Mouse (Mus musculus): Measurements from ENCODE around the gene Fndc5. TPM values are rescaled to one million over a fixed set of nuclear protein-coding genes. Genes with fewer than 3 reads are reported as not detected.
A peak's percentile ranks its signal among the peaks of the same experiment; 100 is the strongest.

Fndc5 gene
- polyA plus RNA-seq (2015; fragmentation: Nextera tagmentation; extraction: Ambion mirVana): 2.2 and 2.9 TPM in 2 replicates

DNA sequence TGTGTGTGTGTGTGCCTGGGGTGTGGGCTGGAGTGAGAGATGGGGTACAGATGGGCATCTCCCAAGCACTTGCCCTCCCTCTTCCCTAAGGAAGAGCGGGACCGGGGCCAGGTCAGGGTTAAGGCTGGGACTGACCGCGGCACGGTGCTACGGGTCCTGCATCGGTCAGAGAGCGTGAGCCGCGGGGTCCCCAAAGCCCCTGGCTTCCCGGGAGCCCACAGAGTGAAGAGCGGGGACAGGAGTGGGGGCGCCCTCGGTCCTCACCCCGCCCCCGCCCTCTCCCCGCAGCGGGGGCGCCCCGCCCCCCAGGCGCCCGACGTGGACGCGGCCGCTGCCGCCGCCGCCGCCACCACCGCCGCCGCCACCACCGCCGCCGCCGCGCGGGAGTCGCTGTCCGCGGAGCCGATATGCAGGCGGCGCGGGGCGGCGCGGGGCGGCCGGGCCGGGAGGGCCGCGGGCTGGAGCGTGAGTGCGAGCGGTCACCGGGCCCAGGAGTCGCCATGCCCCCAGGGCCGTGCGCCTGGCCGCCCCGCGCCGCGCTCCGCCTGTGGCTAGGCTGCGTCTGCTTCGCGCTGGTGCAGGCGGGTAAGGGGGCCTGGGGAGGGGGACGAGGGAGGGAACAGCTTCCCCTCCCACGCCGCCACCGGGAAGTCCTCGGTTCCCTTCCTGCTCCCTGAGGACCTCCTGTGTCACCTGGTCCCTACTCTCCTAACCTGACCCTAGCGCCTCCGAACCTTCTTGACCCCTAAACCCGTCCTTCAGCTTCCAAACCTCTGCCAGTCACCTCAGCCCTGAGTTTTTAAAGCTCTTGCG is at the start of gene Fndc5:
Fndc5 (plus strand) TSS at position 421 of the 813 bp plus-strand sequence.
- peaks cover 34% of the 10 kb centered on the region for H3K27me3 ChIP-seq (ENCODE audit: control insufficient read depth, insufficient read depth, low read depth, low read length)
- H3K9ac ChIP-seq (ENCODE audit: low read length): peak within 1 kb of the TSS; percentile 68
- WGBS: 1% methylated on average over 29 of the region's 80 CpGs
- peak within 1 kb of the TSS; percentile 61 for H3K4me3 ChIP-seq (ENCODE audit: low read length)
- no peaks in the 10 kb centered on the region for H3K9me3 ChIP-seq (ENCODE audit: control insufficient read depth, low read length)
- H3K27ac ChIP-seq (ENCODE audit: low read length): no peak within 1 kb of the TSS
- peak; percentile 49 for ATAC-seq (ENCODE audit: low read depth)
- peaks cover 5% of the 10 kb centered on the region for H3K4me1 ChIP-seq (replicated peaks; ENCODE audit: control insufficient read depth, insufficient read depth, low read length)
- no peaks in the 10 kb centered on the region for H3K36me3 ChIP-seq (ENCODE audit: control insufficient read depth, insufficient read depth, low read length)
- H3K4me2 ChIP-seq (ENCODE audit: low read depth, low read length): peak within 1 kb of the TSS; percentile 97

DNA sequence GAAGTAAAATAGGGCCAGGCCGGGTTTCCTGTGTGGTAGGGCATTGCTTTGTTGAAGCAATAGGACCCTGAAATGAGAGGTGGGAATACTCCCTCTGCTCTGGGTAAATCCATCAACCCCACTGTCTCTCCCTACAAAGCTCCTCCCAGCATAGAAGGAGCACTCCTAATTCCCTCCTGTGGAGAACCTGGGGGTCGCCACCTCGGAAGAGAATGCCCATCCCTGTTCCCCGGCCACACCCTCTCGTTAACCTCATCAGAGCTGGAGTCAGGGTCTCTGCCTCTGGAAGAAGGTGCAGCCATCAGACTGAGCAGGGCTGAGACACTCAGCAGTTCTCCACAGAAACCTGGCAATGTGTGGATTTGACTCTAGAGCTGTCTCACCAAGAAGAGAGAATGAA is 48.9 kb upstream of the Fndc5 start:
- no peak overlapping the region for H3K9ac ChIP-seq (ENCODE audit: low read length)
- H3K4me1 ChIP-seq (replicated peaks; ENCODE audit: control insufficient read depth, insufficient read depth, low read length): no peaks in the 10 kb centered on the region; the same call in 1 of the 2 replicates
- H3K36me3 ChIP-seq (ENCODE audit: control insufficient read depth, insufficient read depth, low read length): peaks cover 10% of the 10 kb centered on the region
- no peak overlapping the region for H3K4me3 ChIP-seq (ENCODE audit: low read length)
- no peak overlapping the region for H3K27ac ChIP-seq (ENCODE audit: low read length)
- 53% methylated on average over 5 of the region's 5 CpGs for WGBS
- ATAC-seq (ENCODE audit: low read depth): no peak
- H3K27me3 ChIP-seq (ENCODE audit: control insufficient read depth, insufficient read depth, low read depth, low read length): no peaks in the 10 kb centered on the region
- no peak overlapping the region for H3K4me2 ChIP-seq (ENCODE audit: low read depth, low read length)
- H3K9me3 ChIP-seq (ENCODE audit: control insufficient read depth, low read length): no peaks in the 10 kb centered on the region

GRCm38 (mm10) chr4:129095276-129095675 is 41.5 kb upstream of the Fndc5 start:
- ATAC-seq (ENCODE audit: low read depth): no peak
- H3K27me3 ChIP-seq (ENCODE audit: control insufficient read depth, insufficient read depth, low read depth, low read length): no peaks in the 10 kb centered on the region
- H3K9ac ChIP-seq (ENCODE audit: low read length): no peak overlapping the region
- H3K27ac ChIP-seq (ENCODE audit: low read length): no peak overlapping the region
- no peak overlapping the region for H3K4me2 ChIP-seq (ENCODE audit: low read depth, low read length)
- H3K36me3 ChIP-seq (ENCODE audit: control insufficient read depth, insufficient read depth, low read length): no peaks in the 10 kb centered on the region
- H3K4me1 ChIP-seq (replicated peaks; ENCODE audit: control insufficient read depth, insufficient read depth, low read length): no peaks in the 10 kb centered on the region
- H3K9me3 ChIP-seq (ENCODE audit: control insufficient read depth, low read length): no peaks in the 10 kb centered on the region
- WGBS: 18% methylated on average over 15 of the region's 15 CpGs
- no peak overlapping the region for H3K4me3 ChIP-seq (ENCODE audit: low read length)

GRCm38 (mm10) chr4:129097006-129097405 is 39.8 kb upstream of the Fndc5 start:
- WGBS: 69% methylated on average over 7 of the region's 7 CpGs
- Histone ChIP-seq H3K4me3 (ENCODE audit: low read length) (no peak overlapping the region), H3K27me3 (ENCODE audit: control insufficient read depth, insufficient read depth, low read depth, low read length) (no peaks in the 10 kb centered on the region), H3K27ac (ENCODE audit: low read length) (no peak overlapping the region), H3K4me1 (replicated peaks; ENCODE audit: control insufficient read depth, insufficient read depth, low read length) (no peaks in the 10 kb centered on the region), H3K36me3 (ENCODE audit: control insufficient read depth, insufficient read depth, low read length) (no peaks in the 10 kb centered on the region), H3K9ac (ENCODE audit: low read length) (no peak overlapping the region), H3K9me3 (ENCODE audit: control insufficient read depth, low read length) (no peaks in the 10 kb centered on the region), H3K4me2 (ENCODE audit: low read depth, low read length) (no peak overlapping the region)
- no peak for ATAC-seq (ENCODE audit: low read depth)

DNA sequence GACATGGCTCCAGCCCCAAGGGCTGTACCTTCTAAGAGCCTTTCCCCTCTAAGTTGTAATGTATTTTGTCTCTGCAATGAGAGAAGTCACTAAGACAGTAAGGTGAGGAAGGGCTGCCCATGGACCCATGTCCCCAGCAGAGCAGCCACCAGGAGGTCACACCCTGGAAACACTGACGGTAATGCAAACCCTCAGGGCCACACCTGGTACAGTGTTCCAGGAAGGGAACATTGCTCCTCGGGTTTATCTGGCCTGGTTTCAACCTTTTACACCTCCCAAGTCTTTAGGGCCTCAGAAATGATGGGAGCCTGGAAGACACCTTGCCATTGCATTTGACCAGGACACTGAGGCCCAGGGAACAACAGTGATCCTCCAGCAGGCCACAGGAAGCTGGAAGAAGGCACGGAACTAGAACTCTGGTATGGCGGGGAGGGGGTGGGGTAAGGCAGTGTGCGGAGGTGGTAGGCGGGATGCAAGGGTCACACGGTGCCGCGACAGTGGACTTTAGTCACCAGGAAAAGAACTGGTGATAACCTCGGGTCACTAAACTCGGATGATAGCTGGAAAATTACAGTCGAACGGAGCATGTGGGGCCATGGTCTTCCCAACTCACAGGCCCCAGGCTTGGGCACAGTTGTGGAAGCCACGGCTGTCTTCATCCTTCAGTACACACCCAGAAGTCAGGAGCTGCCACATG is 34.5 kb upstream of the Fndc5 start:
- no peak overlapping the region for H3K27ac ChIP-seq (ENCODE audit: low read length)
- H3K27me3 ChIP-seq (ENCODE audit: control insufficient read depth, insufficient read depth, low read depth, low read length): peaks cover 15% of the 10 kb centered on the region
- H3K4me2 ChIP-seq (ENCODE audit: low read depth, low read length): no peak overlapping the region
- peaks cover 10% of the 10 kb centered on the region for H3K4me1 ChIP-seq (replicated peaks; ENCODE audit: control insufficient read depth, insufficient read depth, low read length)
- no peaks in the 10 kb centered on the region for H3K9me3 ChIP-seq (ENCODE audit: control insufficient read depth, low read length)
- no peaks in the 10 kb centered on the region for H3K36me3 ChIP-seq (ENCODE audit: control insufficient read depth, insufficient read depth, low read length)
- no peak for ATAC-seq (ENCODE audit: low read depth)
- H3K9ac ChIP-seq (ENCODE audit: low read length): no peak overlapping the region
- WGBS: 57% methylated on average over 14 of the region's 14 CpGs
- H3K4me3 ChIP-seq (ENCODE audit: low read length): no peak overlapping the region

GRCm38 (mm10) chr4:129105356-129105755 is 31.4 kb upstream of the Fndc5 start, which contains the start of gene Tmem54:
Tmem54 (plus strand) TSS chr4:129105548.
- H3K4me1 ChIP-seq (replicated peaks; ENCODE audit: control insufficient read depth, insufficient read depth, low read length): peaks cover 15% of the 10 kb centered on the region
- H3K27me3 ChIP-seq (ENCODE audit: control insufficient read depth, insufficient read depth, low read depth, low read length): peaks cover 15% of the 10 kb centered on the region
- H3K9me3 ChIP-seq (ENCODE audit: control insufficient read depth, low read length): no peaks in the 10 kb centered on the region
- no peaks in the 10 kb centered on the region for H3K36me3 ChIP-seq (ENCODE audit: control insufficient read depth, insufficient read depth, low read length)
- peak within 1 kb of the TSS; percentile 51 for H3K9ac ChIP-seq (ENCODE audit: low read length)
- H3K4me3 ChIP-seq (ENCODE audit: low read length): peak within 1 kb of the TSS; percentile 44
- ATAC-seq (ENCODE audit: low read depth): peak; percentile 86
- H3K4me2 ChIP-seq (ENCODE audit: low read depth, low read length): peak within 1 kb of the TSS; percentile 51
- 1% methylated on average over 38 of the region's 40 CpGs for WGBS
- no peak within 1 kb of the TSS for H3K27ac ChIP-seq (ENCODE audit: low read length)

GRCm38 (mm10) chr4:129106073-129106472 is 30.7 kb upstream of the Fndc5 start:
- Histone ChIP-seq H3K4me1 (replicated peaks; ENCODE audit: control insufficient read depth, insufficient read depth, low read length) (peaks cover 15% of the 10 kb centered on the region), H3K9ac (ENCODE audit: low read length) (peak overlapping the region; percentile 51), H3K27me3 (ENCODE audit: control insufficient read depth, insufficient read depth, low read depth, low read length) (peaks cover 15% of the 10 kb centered on the region), H3K27ac (ENCODE audit: low read length) (no peak overlapping the region), H3K9me3 (ENCODE audit: control insufficient read depth, low read length) (no peaks in the 10 kb centered on the region), H3K4me3 (ENCODE audit: low read length) (peak overlapping the region; percentile 44), H3K4me2 (ENCODE audit: low read depth, low read length) (peak overlapping the region; percentile 51), H3K36me3 (ENCODE audit: control insufficient read depth, insufficient read depth, low read length) (no peaks in the 10 kb centered on the region)
- WGBS: 22% methylated on average over 9 of the region's 9 CpGs
- no peak for ATAC-seq (ENCODE audit: low read depth)

DNA sequence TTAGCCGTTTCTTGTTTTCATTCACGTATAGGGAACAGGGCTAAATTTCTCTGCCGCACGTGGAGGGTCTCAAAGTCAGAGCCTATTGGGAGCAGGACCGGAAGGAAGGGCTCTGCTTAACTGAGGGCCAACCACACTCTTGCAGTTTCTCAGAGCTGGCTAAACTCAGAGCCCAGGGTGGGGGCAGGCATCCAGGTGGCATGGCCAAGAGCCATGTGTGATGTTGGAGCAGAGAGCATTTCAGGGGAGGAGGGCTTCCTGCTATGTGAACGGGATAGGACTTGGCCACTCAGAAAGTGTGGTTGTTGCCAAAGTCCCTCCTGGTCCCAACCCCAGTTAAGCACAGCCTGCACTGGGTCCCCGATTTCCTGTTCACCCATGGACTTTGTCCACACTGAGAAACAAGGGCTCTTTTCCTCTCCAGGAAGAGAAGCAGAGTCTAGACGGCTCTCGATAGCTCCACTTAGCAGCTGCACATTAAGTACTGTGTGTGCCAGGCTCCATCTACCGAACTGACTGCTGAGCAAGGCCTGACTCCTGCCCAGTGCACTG is 29.4 kb upstream of the Fndc5 start:
- Histone ChIP-seq H3K4me1 (replicated peaks; ENCODE audit: control insufficient read depth, insufficient read depth, low read length) (peaks cover 21% of the 10 kb centered on the region), H3K4me3 (ENCODE audit: low read length) (no peak overlapping the region), H3K9ac (ENCODE audit: low read length) (no peak overlapping the region), H3K27me3 (ENCODE audit: control insufficient read depth, insufficient read depth, low read depth, low read length) (peaks cover 15% of the 10 kb centered on the region), H3K4me2 (ENCODE audit: low read depth, low read length) (no peak overlapping the region), H3K9me3 (ENCODE audit: control insufficient read depth, low read length) (no peaks in the 10 kb centered on the region), H3K27ac (ENCODE audit: low read length) (no peak overlapping the region), H3K36me3 (ENCODE audit: control insufficient read depth, insufficient read depth, low read length) (no peaks in the 10 kb centered on the region)
- no peak for ATAC-seq (ENCODE audit: low read depth)
- 45% methylated on average over 10 of the region's 10 CpGs for WGBS

- Histone ChIP-seq H3K27me3 (ENCODE audit: control insufficient read depth, insufficient read depth, low read depth, low read length) (peaks cover 15% of the 10 kb centered on the region), H3K4me1 (replicated peaks; ENCODE audit: control insufficient read depth, insufficient read depth, low read length) (peaks cover 21% of the 10 kb centered on the region), H3K9me3 (ENCODE audit: control insufficient read depth, low read length) (no peaks in the 10 kb centered on the region; the same call in none of the 2 replicates), H3K27ac (ENCODE audit: low read length) (no peak overlapping the region), H3K4me2 (ENCODE audit: low read depth, low read length) (no peak overlapping the region), H3K36me3 (ENCODE audit: control insufficient read depth, insufficient read depth, low read length) (no peaks in the 10 kb centered on the region), H3K4me3 (ENCODE audit: low read length) (no peak overlapping the region), H3K9ac (ENCODE audit: low read length) (no peak overlapping the region)
- ATAC-seq (ENCODE audit: low read depth): no peak
- 82% methylated on average over 7 of the region's 7 CpGs for WGBS
Observed at GRCm38 (mm10) chr4:129108624-129109023, 28.2 kb upstream of the Fndc5 start.

Data from lung, embryonic 16.5 days (tissue).